Mouse (Mus musculus): ENCODE results near the gene Trim69.
"Not testable (repeated sequence)": the region's sequence is repeated elsewhere in the genome, so short reads cannot be mapped to it uniquely, and the experiment has no call there.

The Trim69 gene

GRCm38 (mm10) chr2:122217075-122217474 lies 56.6 kb downstream of the Trim69 start:
- DNase-seq: not testable (repeated sequence)

GRCm38 (mm10) chr2:122218234-122218633 lies 57.7 kb downstream of the Trim69 start:
- no peak for DNase-seq

- no peak for DNase-seq
Observed at GRCm38 (mm10) chr2:122221378-122221777, 60.9 kb downstream of the Trim69 start.

- no peak for DNase-seq
Observed at GRCm38 (mm10) chr2:122221798-122222197, 61.3 kb downstream of the Trim69 start.

- no peak for DNase-seq
Observed at GRCm38 (mm10) chr2:122222272-122222671, 61.8 kb downstream of the Trim69 start.

- no peak for DNase-seq
Observed at GRCm38 (mm10) chr2:122223654-122224053, 63.2 kb downstream of the Trim69 start.

All from cerebellum, adult 18-20 months (tissue).